Mouse (Mus musculus) megakaryocyte, embryonic 14.5 days (primary cell): ENCODE measurements at regions not wholly inside any gene's neighbourhood (a gene's known extent, or its start where the extent isn't known, plus 50 kb on each side); places are given as distances from the start of the nearest gene placed in this dataset.

Experiments
- FLI1 ChIP-seq: IDR thresholded peaks from 2 replicates; pipeline ENCODE4 v1.6.1; 2012; ENCODE audit warnings: low read length, inconsistent platforms, mixed read lengths
- GATA1 ChIP-seq: IDR thresholded peaks from 3 replicates; pipeline ENCODE4 v1.6.1; 2012; ENCODE audit warnings: mixed read lengths, low read length, inconsistent platforms, borderline replicate concordance

DNA sequence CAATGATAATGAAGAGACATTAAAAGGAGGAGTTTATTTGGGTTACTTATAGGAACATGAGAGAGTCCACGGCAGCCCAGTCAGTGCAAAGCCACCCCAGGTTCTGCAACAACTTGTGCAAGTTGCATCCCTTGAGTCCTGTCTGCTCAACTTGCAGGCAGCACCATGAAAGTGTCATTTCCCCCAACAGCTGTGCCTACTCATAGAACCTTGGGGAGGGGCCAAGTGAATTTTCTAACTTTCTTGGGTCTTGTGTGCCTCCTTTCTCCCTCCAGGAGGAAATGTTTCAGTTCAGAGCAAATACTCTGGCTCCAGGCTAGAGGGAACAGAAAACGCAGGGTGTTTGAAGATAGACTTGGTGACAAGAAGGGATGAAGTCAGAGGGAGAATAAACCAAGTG, 204.5 kb upstream of the Mocs1 start:
- TF ChIP-seq GATA1 (no peak), FLI1 (no peak)
